Mouse (Mus musculus): Measurements from ENCODE around the gene Rrp36. TPM values are rescaled to one million over a fixed set of nuclear protein-coding genes. Genes with fewer than 3 reads are reported as not detected.

Gene Rrp36
- polyA plus RNA-seq, 1 experiment from 2014 or later, result 49.0 TPM

DNA sequence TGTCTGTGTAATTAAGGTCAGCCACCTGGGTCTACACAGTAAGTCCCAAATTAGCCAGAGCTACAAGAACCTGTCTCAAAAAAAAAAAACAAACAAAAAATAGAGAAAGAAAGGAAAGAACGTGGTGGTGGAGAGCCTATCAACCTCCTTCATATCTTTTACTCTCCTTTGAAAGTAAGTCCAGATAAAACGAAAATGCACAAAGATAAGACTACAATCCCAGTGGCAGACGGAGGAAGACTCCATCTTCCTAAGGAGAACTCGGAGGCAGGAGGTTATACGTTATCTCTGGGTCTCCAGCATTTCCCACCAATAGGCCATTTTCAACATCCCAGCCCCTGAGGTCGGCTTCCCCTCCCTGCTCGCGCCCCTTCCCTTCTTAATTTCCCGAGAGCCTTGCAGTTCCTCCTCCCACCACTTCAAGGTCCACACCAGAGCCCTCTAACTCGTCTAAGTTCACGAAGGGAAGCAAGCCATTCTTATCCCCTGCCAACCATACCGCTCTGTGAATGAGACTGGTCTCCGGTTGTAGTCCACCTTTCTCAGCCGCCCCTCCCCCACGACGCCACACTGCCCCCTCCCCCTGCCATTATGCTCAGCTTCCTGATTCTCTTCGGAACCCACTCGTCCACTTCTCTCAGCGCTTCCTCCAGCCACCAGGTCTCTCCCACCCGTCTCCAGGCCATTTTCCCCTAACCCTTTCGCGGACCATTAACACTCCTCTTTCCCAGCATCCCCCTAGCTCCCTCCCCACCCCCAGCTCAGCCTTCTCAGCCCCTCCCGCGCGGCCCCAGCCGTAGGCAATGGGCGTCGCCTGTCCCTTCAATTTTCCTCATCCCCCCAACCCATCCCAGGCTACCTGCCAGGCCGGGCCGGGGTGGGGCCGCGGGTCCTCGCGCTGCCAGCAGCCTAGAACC is 5.9 kb upstream of the Rrp36 start:
- under 1% methylated on average over 34 of the region's 34 CpGs for WGBS

DNA sequence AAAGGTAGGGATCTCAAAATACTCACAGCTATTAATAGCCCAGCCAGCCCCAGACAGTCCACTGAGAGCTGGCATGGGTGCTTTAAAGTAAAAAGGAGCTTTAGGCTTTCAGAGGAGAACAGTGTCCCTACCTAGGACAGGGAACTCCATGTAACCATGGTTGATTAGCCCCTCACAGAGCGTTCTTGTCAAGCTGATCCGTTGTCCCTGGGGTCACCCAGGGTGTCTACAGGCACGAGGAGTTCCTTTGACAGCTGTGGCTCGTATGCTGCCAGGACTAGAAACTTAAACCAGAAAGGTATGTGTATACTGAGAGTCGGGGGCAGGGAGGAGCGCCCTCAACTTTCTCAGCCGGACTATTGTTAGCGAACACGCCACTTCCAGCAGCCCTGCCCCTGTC is 4.8 kb upstream of the Rrp36 start:
- Histone ChIP-seq H3K4me3 (ENCODE audit: low read depth, low read length) (no peak overlapping the region), H3K36me3 (ENCODE audit: control insufficient read depth, insufficient read depth) (peaks cover 38% of the 10 kb centered on the region), H3K27me3 (replicated peaks; ENCODE audit: control insufficient read depth, insufficient read depth, low read length) (no peaks in the 10 kb centered on the region), H3K4me1 (replicated peaks; ENCODE audit: control insufficient read depth, insufficient read depth, low read length) (peaks cover 6% of the 10 kb centered on the region; the same call in 1 of the 2 replicates), H3K4me2 (replicated peaks; ENCODE audit: low read depth) (peak overlapping the region; percentile 89), H3K9ac (ENCODE audit: low read depth, low read length) (no peak overlapping the region; the same call in 1 of the 2 replicates), H3K9me3 (ENCODE audit: control insufficient read depth) (no peaks in the 10 kb centered on the region), H3K27ac (ENCODE audit: low read depth, low read length) (no peak overlapping the region)
- WGBS, result 48% methylated on average over 9 of the region's 9 CpGs
- TF ChIP-seq CTCF (IDR thresholded peaks at IDR 0.05; ENCODE audit: low read depth), result no peak
- ATAC-seq, result no peak

More for the DNA sequence above, 5.9 kb upstream of the Rrp36 start:
- Histone ChIP-seq H3K9me3 (ENCODE audit: control insufficient read depth) (no peaks in the 10 kb centered on the region), H3K27me3 (replicated peaks; ENCODE audit: control insufficient read depth, insufficient read depth, low read length) (no peaks in the 10 kb centered on the region), H3K36me3 (ENCODE audit: control insufficient read depth, insufficient read depth) (peaks cover 46% of the 10 kb centered on the region), H3K4me2 (replicated peaks; ENCODE audit: low read depth) (peak overlapping the region; percentile 89), H3K4me1 (replicated peaks; ENCODE audit: control insufficient read depth, insufficient read depth, low read length) (peaks cover 3% of the 10 kb centered on the region; the same call in 1 of the 2 replicates), H3K9ac (ENCODE audit: low read depth, low read length) (peak overlapping the region; percentile 67), H3K4me3 (ENCODE audit: low read depth, low read length) (peak overlapping the region; percentile 87), H3K27ac (ENCODE audit: low read depth, low read length) (peak overlapping the region; percentile 87)
- peak; percentile 56 for TF ChIP-seq CTCF (IDR thresholded peaks at IDR 0.05; ENCODE audit: low read depth)
- ATAC-seq, result no peak; the same call in 1 of the 2 replicates

DNA sequence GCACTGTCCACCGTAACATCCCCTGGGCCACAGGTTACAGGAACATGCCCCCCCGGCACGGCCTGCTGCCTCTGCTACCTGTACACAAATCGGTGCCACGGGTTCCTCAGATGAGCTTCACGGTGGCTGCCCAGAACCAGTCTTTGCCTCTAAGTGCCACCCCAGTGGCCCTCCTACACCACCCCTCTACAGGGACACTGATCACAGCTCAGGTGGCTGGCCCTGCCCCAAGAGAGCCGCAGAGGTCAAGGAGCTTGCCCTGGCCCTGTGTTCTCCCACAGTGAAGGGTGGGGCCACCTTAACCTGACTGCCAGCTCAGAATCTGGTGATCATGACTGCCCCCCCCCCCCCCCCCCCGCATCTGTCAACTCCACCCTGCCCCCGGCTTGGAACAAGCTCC is 4.3 kb upstream of the Rrp36 start, which contains the start of gene Mea1:
Mea1 (plus strand) TSS at position 378 of the 400 bp plus-strand sequence.
- TF ChIP-seq CTCF (IDR thresholded peaks at IDR 0.05; ENCODE audit: low read depth), result no peak
- H3K9me3 ChIP-seq (ENCODE audit: control insufficient read depth), result no peaks in the 10 kb centered on the region
- peaks cover 6% of the 10 kb centered on the region; the same call in 1 of the 2 replicates for H3K4me1 ChIP-seq (replicated peaks; ENCODE audit: control insufficient read depth, insufficient read depth, low read length)
- peak within 1 kb of the TSS; percentile 87 for H3K4me3 ChIP-seq (ENCODE audit: low read depth, low read length)
- WGBS, result 82% methylated on average over 8 of the region's 9 CpGs
- peak within 1 kb of the TSS; percentile 89 for H3K4me2 ChIP-seq (replicated peaks; ENCODE audit: low read depth)
- peak within 1 kb of the TSS; percentile 87; the same call in 1 of the 2 replicates for H3K27ac ChIP-seq (ENCODE audit: low read depth, low read length)
- no peak for ATAC-seq
- H3K27me3 ChIP-seq (replicated peaks; ENCODE audit: control insufficient read depth, insufficient read depth, low read length), result no peaks in the 10 kb centered on the region
- H3K36me3 ChIP-seq (ENCODE audit: control insufficient read depth, insufficient read depth), result peaks cover 33% of the 10 kb centered on the region
- no peak within 1 kb of the TSS; the same call in 1 of the 2 replicates for H3K9ac ChIP-seq (ENCODE audit: low read depth, low read length)

DNA sequence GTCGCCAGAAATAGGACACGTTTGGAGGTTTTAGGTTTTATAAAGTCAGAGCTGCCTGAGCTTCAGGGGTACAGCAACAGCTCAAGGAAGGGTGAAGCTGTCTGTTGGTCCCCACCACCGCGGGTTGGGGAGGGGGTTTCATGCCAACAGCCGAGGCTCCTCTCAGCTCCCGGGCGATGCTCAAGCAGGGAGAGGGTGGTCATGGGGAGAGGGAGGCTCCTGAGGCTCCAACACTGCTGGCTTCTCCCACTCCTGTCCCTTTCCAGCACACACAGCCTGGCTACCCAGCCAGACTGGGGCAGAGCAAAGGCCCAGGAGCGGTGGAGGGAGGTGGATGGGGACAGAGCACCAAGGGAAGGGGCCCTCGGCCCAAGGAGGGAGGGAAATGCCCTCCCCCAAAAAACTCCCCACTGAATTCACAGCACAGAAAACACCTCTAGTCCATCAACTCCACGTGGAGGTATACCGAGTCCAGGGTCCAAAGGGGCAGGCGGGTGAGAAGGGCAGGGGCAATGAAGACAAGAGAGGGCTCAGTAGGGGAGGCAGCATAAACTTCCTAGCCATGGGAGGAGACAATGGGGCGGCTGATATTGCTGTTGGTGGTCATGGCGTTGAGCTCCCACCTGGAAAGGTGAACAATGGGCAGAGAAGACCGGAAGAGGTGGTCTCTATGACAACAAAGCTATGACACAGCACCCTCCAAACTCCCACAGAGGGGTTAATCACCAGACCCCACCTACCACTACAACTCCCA is 555 bp upstream of the Rrp36 start:
- Histone ChIP-seq H3K9ac (ENCODE audit: low read depth, low read length) (peak overlapping the region; percentile 52), H3K4me2 (replicated peaks; ENCODE audit: low read depth) (peak overlapping the region; percentile 67), H3K36me3 (ENCODE audit: control insufficient read depth, insufficient read depth) (peaks cover 35% of the 10 kb centered on the region), H3K27ac (ENCODE audit: low read depth, low read length) (peak overlapping the region; percentile 79), H3K4me3 (ENCODE audit: low read depth, low read length) (peak overlapping the region; percentile 52), H3K27me3 (replicated peaks; ENCODE audit: control insufficient read depth, insufficient read depth, low read length) (no peaks in the 10 kb centered on the region), H3K4me1 (replicated peaks; ENCODE audit: control insufficient read depth, insufficient read depth, low read length) (0 out of 2 replicates have a peak, but pooled peaks cover 3% of the 10 kb centered on the region), H3K9me3 (ENCODE audit: control insufficient read depth) (no peaks in the 10 kb centered on the region)
- no peak for TF ChIP-seq CTCF (IDR thresholded peaks at IDR 0.05; ENCODE audit: low read depth)
- WGBS, result 23% methylated on average over 15 of the region's 15 CpGs
- peak; percentile 47 for ATAC-seq

DNA sequence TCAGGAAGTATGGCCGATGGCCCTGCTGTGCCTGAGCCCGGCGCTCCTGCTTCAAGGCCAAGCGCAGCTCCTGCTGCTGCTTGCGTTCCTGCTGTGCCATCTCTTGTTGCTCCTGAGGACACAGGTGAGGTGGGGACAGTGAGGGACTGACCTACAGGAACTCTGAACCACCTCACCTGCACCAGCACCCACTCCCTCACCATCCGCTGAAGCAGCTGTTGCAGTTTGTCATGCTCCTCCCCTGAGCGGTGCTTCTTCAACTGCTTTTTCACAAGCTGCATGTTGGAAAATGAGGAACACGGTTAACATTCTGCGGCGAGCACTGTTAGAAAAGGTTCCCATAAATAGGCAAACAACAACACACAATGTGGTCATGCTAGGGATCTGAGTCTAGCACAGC is 4.2 kb downstream of the Rrp36 start:
- no peaks in the 10 kb centered on the region for H3K27me3 ChIP-seq (replicated peaks; ENCODE audit: control insufficient read depth, insufficient read depth, low read length)
- H3K4me2 ChIP-seq (replicated peaks; ENCODE audit: low read depth), result no peak overlapping the region
- 96% methylated on average over 10 of the region's 10 CpGs for WGBS
- no peak overlapping the region for H3K4me3 ChIP-seq (ENCODE audit: low read depth, low read length)
- no peak for TF ChIP-seq CTCF (IDR thresholded peaks at IDR 0.05; ENCODE audit: low read depth)
- ATAC-seq, result no peak
- no peak overlapping the region for H3K27ac ChIP-seq (ENCODE audit: low read depth, low read length)
- H3K9ac ChIP-seq (ENCODE audit: low read depth, low read length), result no peak overlapping the region
- 0 out of 2 replicates have a peak, but pooled peaks cover 3% of the 10 kb centered on the region for H3K4me1 ChIP-seq (replicated peaks; ENCODE audit: control insufficient read depth, insufficient read depth, low read length)
- peaks cover 34% of the 10 kb centered on the region for H3K36me3 ChIP-seq (ENCODE audit: control insufficient read depth, insufficient read depth)
- H3K9me3 ChIP-seq (ENCODE audit: control insufficient read depth), result no peaks in the 10 kb centered on the region

DNA sequence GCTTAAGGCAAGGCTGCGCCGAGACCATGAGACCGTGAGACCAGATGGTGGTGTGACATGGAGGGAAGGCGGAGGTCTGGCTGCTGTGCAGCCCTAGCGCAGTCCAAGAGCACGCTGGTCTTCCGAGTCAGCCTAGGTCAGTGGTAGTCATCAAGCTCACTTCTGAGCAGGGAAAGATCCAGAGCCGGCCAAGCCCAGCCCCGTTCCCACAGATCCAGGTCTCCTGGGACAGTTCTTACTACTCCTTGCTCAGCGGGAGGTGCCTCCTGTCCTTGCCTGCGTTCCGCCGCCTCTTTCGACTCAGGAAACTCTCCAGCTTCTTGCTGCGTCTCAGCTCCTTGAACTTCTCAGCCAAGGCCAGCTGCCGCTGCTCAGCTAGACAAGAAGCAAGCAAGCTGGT is 6.4 kb downstream of the Rrp36 start:
- Histone ChIP-seq H3K4me1 (replicated peaks; ENCODE audit: control insufficient read depth, insufficient read depth, low read length) (no peaks in the 10 kb centered on the region), H3K27me3 (replicated peaks; ENCODE audit: control insufficient read depth, insufficient read depth, low read length) (no peaks in the 10 kb centered on the region), H3K36me3 (ENCODE audit: control insufficient read depth, insufficient read depth) (peaks cover 52% of the 10 kb centered on the region), H3K9me3 (ENCODE audit: control insufficient read depth) (no peaks in the 10 kb centered on the region), H3K9ac (ENCODE audit: low read depth, low read length) (no peak overlapping the region), H3K4me3 (ENCODE audit: low read depth, low read length) (no peak overlapping the region), H3K27ac (ENCODE audit: low read depth, low read length) (no peak overlapping the region), H3K4me2 (replicated peaks; ENCODE audit: low read depth) (no peak overlapping the region)
- WGBS, result 87% methylated on average over 16 of the region's 16 CpGs
- no peak for TF ChIP-seq CTCF (IDR thresholded peaks at IDR 0.05; ENCODE audit: low read depth)
- ATAC-seq, result no peak

Data from intestine, postnatal 0 days (tissue).